Mouse (Mus musculus): Measurements from ENCODE around the gene Tmem131.

DNA sequence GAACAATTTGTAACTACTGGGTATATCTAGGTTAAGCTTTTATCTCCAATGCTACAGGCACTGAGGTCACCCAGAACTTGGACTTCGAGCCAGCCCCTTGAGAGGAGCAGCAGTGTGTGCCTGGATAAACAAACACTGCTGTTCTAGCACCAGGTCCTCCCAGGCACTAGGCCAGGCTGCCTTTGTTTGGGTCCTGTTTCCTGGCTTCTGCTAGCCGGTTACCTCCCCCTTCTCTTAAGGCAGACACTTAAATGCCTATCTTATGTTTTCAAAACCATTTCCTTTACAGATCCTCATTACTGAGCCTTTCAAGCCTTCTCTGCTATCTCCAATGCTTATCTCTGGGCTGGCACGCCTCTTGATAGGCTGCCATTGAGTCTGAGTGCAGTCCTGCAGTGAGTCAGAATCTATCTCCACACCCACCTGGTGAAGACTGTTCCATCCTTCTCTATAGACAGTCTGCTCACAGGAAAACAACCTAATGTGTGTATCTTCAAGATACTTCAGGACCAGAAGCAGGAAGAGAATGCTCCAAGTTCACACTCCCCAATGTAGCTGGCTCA, 23.2 kb downstream of the Tmem131 start:
- TF ChIP-seq CTCF (IDR thresholded peaks at IDR 0.05; ENCODE audit: low read depth): no peak
- no peak for TF ChIP-seq EP300 (optimal IDR thresholded peaks at IDR 0.05)

All from stomach, postnatal 0 days (tissue).